Comparison of ENCODE assay signal across 16 mouse cellular contexts in genomic region chr14:26436304-26436703, GRCm38 (mm10).
DNase-seq lines count a peak whose midpoint lies in the region; TF ChIP-seq lines count a peak whose summit lies in the region.
"Had no signal": no experiment of that assay in that cellular context is flagged by ENCODE, and none has a peak within 500 bp of the region (broad histone marks: within the 10 kb centered on the region; RNA-seq: fewer than 3 reads in every experiment).

No protein-coding gene starts in this region.

- TF ChIP-seq POLR2A in cerebellum, adult 2 months (IDR thresholded peaks at IDR 0.05; ENCODE audit: borderline replicate concordance, insufficient read depth, low read length) = no peak

- H3K4me3 ChIP-seq in cerebellum, adult 2 months (replicated peaks; ENCODE audit: insufficient read depth, low read depth, low read length) = no peak overlapping the region
- H3K4me3 ChIP-seq in layer of hippocampus, adult 2 months = no peak overlapping the region
- H3K4me3 ChIP-seq: embryonic facial prominence, embryonic 13.5 days; forebrain, embryonic 10.5 days; limb, embryonic 13.5 days; myocyte had no signal

- no peak for DNase-seq in cerebellum, adult 2 months
- no peak for DNase-seq in cerebellum, adult 11 months
- DNase-seq in layer of hippocampus, adult 2 months (ENCODE audit: low spot score in 2 of 2) = no peak
- DNase-seq in layer of hippocampus, postnatal 25 days (ENCODE audit: extremely low spot score in 1 of 2, low spot score in 1 of 2) = no peak
- DNase-seq in 416B (ENCODE audit: low read depth) = peak; percentile 41
- peak; percentile 30 for DNase-seq in ZHBTc4 (ENCODE audit: low read depth, low spot score)
- DNase-seq in urinary bladder, postnatal 10 days (ENCODE audit: low spot score) = no peak
- no peak for DNase-seq in heart, postnatal 25 days (ENCODE audit: low spot score)
- DNase-seq: cerebellum, postnatal 14 days; heart, adult 11 months; heart, postnatal 36 days; layer of hippocampus, postnatal 36 days had no signal

- no peak overlapping the region for H3K27ac ChIP-seq in cerebellum, adult 2 months (ENCODE audit: insufficient read depth, low read length)
- H3K27ac ChIP-seq in layer of hippocampus, adult 2 months = no peak overlapping the region
- H3K27ac ChIP-seq: embryonic facial prominence, embryonic 13.5 days; forebrain, embryonic 10.5 days; limb, embryonic 13.5 days had no signal

- H3K4me1 ChIP-seq in cerebellum, adult 2 months (ENCODE audit: control insufficient read depth, insufficient read depth, low read length) = no peaks in the 10 kb centered on the region

- intact Hi-C loops in heart, postnatal 25 days (cut with DNase I) = no loop called here

- 0 out of 2 replicates have a peak, but pooled peaks have one; percentile 15 for TF ChIP-seq CTCF in cerebellum, adult 2 months (IDR thresholded peaks at IDR 0.05; ENCODE audit: borderline replicate concordance, insufficient read depth, low read depth, low read length)
- peak; percentile 69 for TF ChIP-seq CTCF in layer of hippocampus, adult 2 months (conservative IDR thresholded peaks at IDR 0.05)

- H3K27me3 ChIP-seq in cerebellum, adult 2 months (ENCODE audit: control insufficient read depth, insufficient read depth, low read length) = no peaks in the 10 kb centered on the region
- H3K27me3 ChIP-seq: embryonic facial prominence, embryonic 13.5 days; limb, embryonic 13.5 days had no signal

Comparison
In these comparisons a context has a peak if more than half of its experiments do, and no peak if none do; other contexts are left out.
1. DNase-seq: peak in 416B (single experiment) and ZHBTc4 (single experiment); none in cerebellum, adult 2 months (0 of 2), cerebellum, adult 11 months (single experiment), layer of hippocampus, adult 2 months (0 of 2), layer of hippocampus, postnatal 25 days (0 of 2), urinary bladder, postnatal 10 days (single experiment) and heart, postnatal 25 days (single experiment).